Mouse (Mus musculus): ENCODE results near the gene Cdh23. TPM values are rescaled to one million over a fixed set of nuclear protein-coding genes. Genes with fewer than 3 reads are reported as not detected.

The Cdh23 gene
- polyA plus RNA-seq, 1 experiment from 2014 or later, result 0.25 TPM

DNA sequence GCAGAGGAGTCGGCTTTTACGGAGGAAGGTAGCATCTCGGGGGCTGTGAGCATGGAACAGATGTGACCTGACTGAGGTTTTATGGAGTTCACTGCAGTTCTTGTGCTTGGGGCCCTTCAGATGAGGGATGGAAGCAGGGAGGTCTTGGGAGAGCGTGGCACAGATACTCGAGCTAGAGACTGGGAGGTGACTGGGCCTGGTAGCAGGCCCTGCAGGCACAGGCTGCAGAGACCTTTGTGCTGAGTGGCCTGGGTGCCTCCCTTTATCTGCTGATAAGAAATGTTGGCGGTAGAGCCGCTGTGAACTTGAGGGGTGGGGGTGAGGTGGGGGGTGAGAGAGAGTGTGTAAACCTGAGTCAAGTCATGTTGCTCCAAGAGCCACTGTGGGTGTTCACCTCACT lies 361.7 kb downstream of the Cdh23 start:
- no peak overlapping the region for H3K4me3 ChIP-seq (replicated peaks)
- no peaks in the 10 kb centered on the region; the same call in 1 of the 2 replicates for H3K4me1 ChIP-seq (replicated peaks)
- no peaks in the 10 kb centered on the region for H3K9me3 ChIP-seq (replicated peaks)
- ATAC-seq (ENCODE audit: insufficient read depth), result no peak
- H3K9ac ChIP-seq, result no peak overlapping the region
- 35% methylated on average over 7 of the region's 7 CpGs for WGBS (ENCODE audit: insufficient replicate concordance)
- no peak overlapping the region for H3K4me2 ChIP-seq
- no peaks in the 10 kb centered on the region for H3K36me3 ChIP-seq (replicated peaks)
- no peaks in the 10 kb centered on the region for H3K27me3 ChIP-seq
- no peak overlapping the region for H3K27ac ChIP-seq (replicated peaks)

DNA sequence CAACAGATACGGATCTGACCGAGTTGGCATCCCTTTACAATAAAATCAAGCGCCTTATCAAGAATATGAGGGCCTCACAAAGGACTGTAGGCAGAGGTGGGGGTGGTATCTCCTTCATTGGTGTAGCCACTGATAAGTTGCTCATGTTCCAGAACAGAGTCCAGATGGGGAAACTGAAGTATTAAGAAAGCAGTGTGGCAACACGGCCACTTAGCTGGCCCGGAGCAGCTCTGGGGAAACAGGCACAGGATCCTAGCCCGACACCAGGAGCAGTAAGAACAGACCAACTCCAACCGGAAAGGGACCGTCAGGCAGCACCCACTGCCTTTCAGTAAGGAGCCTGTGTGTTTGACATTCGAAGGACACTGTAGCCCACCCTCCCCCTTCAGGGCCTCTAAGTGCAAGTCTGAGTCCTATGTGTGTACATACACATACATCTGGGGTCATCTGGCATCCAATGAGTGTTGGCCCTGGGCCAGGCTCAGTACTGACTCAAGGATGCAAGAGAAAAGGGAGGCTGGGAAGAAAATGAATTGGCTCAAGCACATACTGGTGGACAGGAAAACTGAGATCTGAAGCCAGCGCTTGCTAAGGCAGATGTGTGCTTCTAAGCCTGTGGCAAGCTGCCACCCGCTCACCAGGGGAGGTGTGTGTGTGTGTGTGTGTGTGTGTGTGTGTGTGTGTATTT lies 367.2 kb downstream of the Cdh23 start:
- Histone ChIP-seq H3K27ac (replicated peaks) (0 out of 2 replicates have a peak overlapping the region, but pooled peaks have one; percentile 3), H3K9ac (no peak overlapping the region)
- 51% methylated on average over 11 of the region's 11 CpGs for WGBS (ENCODE audit: insufficient replicate concordance)

GRCm38 (mm10) chr10:60316166-60316565 lies 380.1 kb downstream of the Cdh23 start:
- Histone ChIP-seq H3K36me3 (replicated peaks) (no peaks in the 10 kb centered on the region), H3K27me3 (no peaks in the 10 kb centered on the region), H3K27ac (replicated peaks) (no peak overlapping the region), H3K9ac (no peak overlapping the region), H3K4me1 (replicated peaks) (no peaks in the 10 kb centered on the region), H3K9me3 (replicated peaks) (no peaks in the 10 kb centered on the region), H3K4me3 (replicated peaks) (no peak overlapping the region), H3K4me2 (no peak overlapping the region)
- ATAC-seq (ENCODE audit: insufficient read depth), result no peak
- 67% methylated on average over 4 of the region's 4 CpGs for WGBS (ENCODE audit: insufficient replicate concordance)

More for the DNA sequence above, 367.2 kb downstream of the Cdh23 start:
- no peaks in the 10 kb centered on the region for H3K9me3 ChIP-seq (replicated peaks)
- H3K27me3 ChIP-seq, result no peaks in the 10 kb centered on the region
- no peak for ATAC-seq (ENCODE audit: insufficient read depth)
- no peak overlapping the region for H3K4me3 ChIP-seq (replicated peaks)
- peaks cover 6% of the 10 kb centered on the region; the same call in 1 of the 2 replicates for H3K4me1 ChIP-seq (replicated peaks)
- H3K36me3 ChIP-seq (replicated peaks), result no peaks in the 10 kb centered on the region
- H3K4me2 ChIP-seq, result no peak overlapping the region

GRCm38 (mm10) chr10:60313606-60314005 lies 382.7 kb downstream of the Cdh23 start:
- Histone ChIP-seq H3K27me3 (no peaks in the 10 kb centered on the region), H3K4me3 (replicated peaks) (no peak overlapping the region), H3K4me1 (replicated peaks) (no peaks in the 10 kb centered on the region), H3K9me3 (replicated peaks) (no peaks in the 10 kb centered on the region), H3K36me3 (replicated peaks) (no peaks in the 10 kb centered on the region), H3K9ac (no peak overlapping the region), H3K4me2 (no peak overlapping the region), H3K27ac (replicated peaks) (no peak overlapping the region)
- ATAC-seq (ENCODE audit: insufficient read depth), result no peak
- 57% methylated on average over 5 of the region's 5 CpGs for WGBS (ENCODE audit: insufficient replicate concordance)

DNA sequence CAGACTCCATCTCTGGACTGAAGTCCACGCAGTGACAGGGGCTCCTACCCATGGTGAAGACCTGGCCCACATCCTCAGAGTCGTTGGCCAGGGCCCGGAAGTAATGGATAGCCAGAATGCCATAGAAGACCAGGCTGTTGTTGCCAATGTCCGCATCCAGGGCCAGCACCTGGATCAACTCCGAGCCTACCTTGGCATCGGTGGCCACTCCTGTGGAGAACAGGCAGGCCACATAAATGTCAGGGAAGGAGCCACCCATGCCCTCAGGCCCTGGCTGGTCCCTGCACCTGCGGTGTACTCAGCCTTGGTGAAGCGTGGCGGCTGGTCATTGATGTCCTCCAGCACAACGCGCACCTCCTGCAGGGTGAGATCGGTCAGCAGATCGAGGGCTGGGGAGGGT lies 385.7 kb downstream of the Cdh23 start:
- no peaks in the 10 kb centered on the region for H3K36me3 ChIP-seq (replicated peaks)
- H3K9ac ChIP-seq, result no peak overlapping the region
- no peaks in the 10 kb centered on the region for H3K9me3 ChIP-seq (replicated peaks)
- H3K27me3 ChIP-seq, result no peaks in the 10 kb centered on the region
- ATAC-seq (ENCODE audit: insufficient read depth), result no peak
- no peak overlapping the region for H3K4me3 ChIP-seq (replicated peaks)
- H3K4me1 ChIP-seq (replicated peaks), result no peaks in the 10 kb centered on the region
- H3K4me2 ChIP-seq, result no peak overlapping the region
- WGBS (ENCODE audit: insufficient replicate concordance), result 75% methylated on average over 13 of the region's 13 CpGs
- no peak overlapping the region for H3K27ac ChIP-seq (replicated peaks)

DNA sequence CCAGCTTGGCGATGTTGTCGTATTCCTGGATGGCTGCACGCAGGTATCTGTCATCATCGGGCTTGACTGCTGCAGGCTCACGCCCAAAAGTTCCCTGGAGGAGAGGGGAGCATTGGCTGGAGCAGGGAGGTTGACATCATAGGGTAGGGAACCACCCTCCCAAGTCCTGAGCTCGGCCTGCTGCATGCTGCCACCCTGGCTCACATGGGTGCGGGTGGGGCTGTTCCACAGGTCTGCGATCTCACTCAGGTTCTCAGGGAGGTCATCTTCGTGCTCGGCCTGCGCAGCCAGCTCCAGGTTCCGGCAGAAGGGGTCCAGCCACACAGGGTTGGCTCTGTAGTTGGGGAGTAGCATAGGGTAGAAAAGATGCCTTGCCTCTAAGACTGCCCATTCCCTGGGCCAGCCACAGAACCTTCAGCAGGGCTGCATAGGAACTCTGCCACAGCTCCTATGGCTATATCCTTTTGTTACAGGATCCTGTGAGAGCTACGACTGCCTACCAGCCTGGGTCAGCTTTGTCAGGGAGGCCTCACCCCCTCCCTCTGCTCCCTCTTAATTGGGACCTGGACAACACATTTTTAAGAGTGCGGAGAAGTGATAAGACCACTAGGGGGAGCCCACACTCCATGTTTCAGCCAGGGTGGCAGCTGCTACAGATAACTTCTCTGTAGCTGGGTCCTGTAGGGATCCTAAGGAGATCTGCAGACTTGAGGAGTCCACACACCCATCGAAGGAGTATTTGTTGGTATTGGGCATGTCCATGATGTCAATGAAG lies 391.2 kb downstream of the Cdh23 start:
- H3K9ac ChIP-seq, result no peak overlapping the region
- H3K27ac ChIP-seq (replicated peaks), result no peak overlapping the region
- WGBS (ENCODE audit: insufficient replicate concordance), result 57% methylated on average over 15 of the region's 15 CpGs

GRCm38 (mm10) chr10:60303419-60303818 lies 392.9 kb downstream of the Cdh23 start:
- Histone ChIP-seq H3K9me3 (replicated peaks) (no peaks in the 10 kb centered on the region), H3K4me1 (replicated peaks) (no peaks in the 10 kb centered on the region), H3K4me3 (replicated peaks) (no peak overlapping the region), H3K27ac (replicated peaks) (no peak overlapping the region), H3K27me3 (no peaks in the 10 kb centered on the region), H3K4me2 (no peak overlapping the region), H3K9ac (no peak overlapping the region), H3K36me3 (replicated peaks) (peaks cover 43% of the 10 kb centered on the region)
- no peak for ATAC-seq (ENCODE audit: insufficient read depth)
- 82% methylated on average over 17 of the region's 17 CpGs for WGBS (ENCODE audit: insufficient replicate concordance)

More for the DNA sequence above, 391.2 kb downstream of the Cdh23 start:
- no peaks in the 10 kb centered on the region for H3K27me3 ChIP-seq
- H3K4me2 ChIP-seq, result no peak overlapping the region
- no peaks in the 10 kb centered on the region for H3K9me3 ChIP-seq (replicated peaks)
- no peak overlapping the region for H3K4me3 ChIP-seq (replicated peaks)
- peak; percentile 29; the same call in 1 of the 2 replicates for ATAC-seq (ENCODE audit: insufficient read depth)
- peaks cover 26% of the 10 kb centered on the region for H3K36me3 ChIP-seq (replicated peaks)
- no peaks in the 10 kb centered on the region for H3K4me1 ChIP-seq (replicated peaks)

- Histone ChIP-seq H3K27me3 (no peaks in the 10 kb centered on the region), H3K4me2 (no peak overlapping the region), H3K27ac (replicated peaks) (no peak overlapping the region), H3K9ac (no peak overlapping the region), H3K4me3 (replicated peaks) (no peak overlapping the region), H3K9me3 (replicated peaks) (no peaks in the 10 kb centered on the region), H3K4me1 (replicated peaks) (no peaks in the 10 kb centered on the region), H3K36me3 (replicated peaks) (peaks cover 76% of the 10 kb centered on the region)
- ATAC-seq (ENCODE audit: insufficient read depth), result no peak
- WGBS (ENCODE audit: insufficient replicate concordance), result 96% methylated on average over 12 of the region's 12 CpGs
These were observed 396.7 kb downstream of the Cdh23 start for GRCm38 (mm10) chr10:60299636-60300035.

- no peaks in the 10 kb centered on the region for H3K9me3 ChIP-seq (replicated peaks)
- WGBS (ENCODE audit: insufficient replicate concordance), result 86% methylated on average over 9 of the region's 9 CpGs
- ATAC-seq (ENCODE audit: insufficient read depth), result no peak
These were observed 400.3 kb downstream of the Cdh23 start for GRCm38 (mm10) chr10:60296027-60296426.

GRCm38 (mm10) chr10:60295356-60295755 lies 400.9 kb downstream of the Cdh23 start:
- WGBS (ENCODE audit: insufficient replicate concordance), result 38% methylated on average over 3 of the region's 3 CpGs
- Histone ChIP-seq H3K36me3 (replicated peaks) (peaks cover 80% of the 10 kb centered on the region), H3K27ac (replicated peaks) (no peak overlapping the region), H3K9me3 (replicated peaks) (no peaks in the 10 kb centered on the region), H3K4me2 (no peak overlapping the region), H3K27me3 (no peaks in the 10 kb centered on the region), H3K9ac (no peak overlapping the region), H3K4me3 (replicated peaks) (no peak overlapping the region), H3K4me1 (replicated peaks) (peaks cover 19% of the 10 kb centered on the region)
- ATAC-seq (ENCODE audit: insufficient read depth), result no peak

More at GRCm38 (mm10) chr10:60296027-60296426, 400.3 kb downstream of the Cdh23 start:
- Histone ChIP-seq H3K4me1 (replicated peaks) (peaks cover 13% of the 10 kb centered on the region), H3K27me3 (no peaks in the 10 kb centered on the region), H3K27ac (replicated peaks) (no peak overlapping the region), H3K4me2 (no peak overlapping the region), H3K4me3 (replicated peaks) (no peak overlapping the region), H3K36me3 (replicated peaks) (peaks cover 87% of the 10 kb centered on the region), H3K9ac (no peak overlapping the region)

DNA sequence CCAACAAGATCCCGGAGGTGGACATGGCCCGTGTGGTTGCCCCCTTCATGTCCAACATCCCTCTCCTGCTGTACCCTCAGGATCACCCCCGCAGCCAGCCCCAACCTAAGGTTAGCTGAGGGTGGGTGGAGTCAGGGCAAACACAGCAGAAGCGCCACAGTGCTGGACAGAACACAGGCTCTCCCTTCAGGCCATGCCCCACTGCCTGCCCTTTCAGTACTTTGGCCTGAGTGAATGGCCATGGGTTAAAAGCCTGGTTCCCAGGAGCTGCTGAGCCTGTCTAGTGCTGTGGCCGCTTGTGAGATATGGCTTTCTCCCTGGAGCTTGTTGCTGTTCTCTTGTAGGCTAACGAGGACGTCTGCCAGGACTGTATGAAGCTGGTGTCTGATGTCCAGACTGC lies 401.7 kb downstream of the Cdh23 start:
- Histone ChIP-seq H3K4me3 (replicated peaks) (no peak overlapping the region), H3K27me3 (no peaks in the 10 kb centered on the region), H3K4me1 (replicated peaks) (peaks cover 27% of the 10 kb centered on the region), H3K9ac (no peak overlapping the region), H3K4me2 (no peak overlapping the region), H3K27ac (replicated peaks) (no peak overlapping the region), H3K36me3 (replicated peaks) (peaks cover 73% of the 10 kb centered on the region), H3K9me3 (replicated peaks) (no peaks in the 10 kb centered on the region)
- WGBS (ENCODE audit: insufficient replicate concordance), result 78% methylated on average over 7 of the region's 7 CpGs
- ATAC-seq (ENCODE audit: insufficient read depth), result no peak

Measured in liver, embryonic 15.5 days (tissue).